Mouse (Mus musculus) kidney, postnatal 25 days (tissue): ENCODE data around the gene Olfr330.
A peak's percentile ranks its signal among the peaks of the same experiment; 100 is the strongest.
"Not testable (repeated sequence)": the region's sequence is repeated elsewhere in the genome, so short reads cannot be mapped to it uniquely, and the experiment has no call there.

Experiments used
- DNase-seq, 2 experiments: peaks; one replicate each; pipeline ENCODE4 v3.0.0; 2021; ENCODE audit warnings: mixed read lengths in 2 of 2

Gene Olfr330

DNA sequence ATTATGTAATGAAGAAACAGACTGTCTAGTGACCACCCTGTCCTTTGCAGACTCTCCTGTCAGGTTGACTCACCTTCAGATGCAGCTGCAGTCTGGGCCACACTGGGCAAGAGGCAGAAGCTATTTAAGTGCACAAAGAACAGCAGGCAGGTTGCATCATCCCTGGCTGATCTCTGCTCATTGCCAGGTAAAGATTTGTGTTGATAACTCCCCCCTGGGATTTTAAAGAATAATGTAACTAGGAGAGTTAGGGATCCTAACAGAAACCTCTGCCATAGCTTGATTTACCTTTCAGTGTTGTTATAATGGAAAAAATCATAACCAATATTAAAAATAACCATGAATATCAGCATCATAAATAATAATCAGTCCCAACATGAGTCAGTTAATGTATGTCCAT is at the start of gene Olfr330:
Gene Olfr330, minus strand, starts transcription at position 101 of the 400 bp plus-strand sequence.
- DNase-seq, result not testable (repeated sequence)

- no peak for DNase-seq
Observed at GRCm38 (mm10) chr11:58578636-58579035, 44.0 kb upstream of the Olfr330 start.

- DNase-seq, result no peak
Observed at GRCm38 (mm10) chr11:58577430-58577829, 42.8 kb upstream of the Olfr330 start, which contains the start of gene Olfr325. TSS of gene Olfr325 (plus strand) at chr11:58577730.

DNA sequence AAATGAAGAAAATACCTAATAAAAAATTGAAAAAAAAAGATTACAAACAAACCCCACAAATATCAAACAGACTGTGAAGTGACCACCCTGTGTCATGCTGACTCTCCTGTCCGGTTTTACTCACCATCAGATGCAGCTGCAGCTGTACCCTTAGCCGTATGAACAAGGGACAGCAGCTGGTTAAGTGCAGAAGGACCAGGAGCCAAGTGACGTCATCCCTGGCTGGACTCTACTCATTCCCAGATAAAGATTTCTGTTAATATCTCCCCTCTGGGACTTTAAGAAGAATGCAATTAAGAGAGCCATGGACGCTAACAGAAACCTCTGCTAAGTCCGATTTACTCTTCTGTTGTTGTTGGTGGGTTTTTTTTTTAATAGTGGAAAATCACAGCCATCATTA is 35.8 kb upstream of the Olfr330 start, which contains the start of gene Olfr224:
Gene Olfr224, minus strand, starts transcription at position 149 of the 400 bp plus-strand sequence.
- DNase-seq, result no peak

- DNase-seq, result no peak
Observed at GRCm38 (mm10) chr11:58555536-58555935, 20.9 kb upstream of the Olfr330 start, which contains the start of gene Olfr328. TSS of gene Olfr328 (minus strand) at chr11:58555636.

DNA sequence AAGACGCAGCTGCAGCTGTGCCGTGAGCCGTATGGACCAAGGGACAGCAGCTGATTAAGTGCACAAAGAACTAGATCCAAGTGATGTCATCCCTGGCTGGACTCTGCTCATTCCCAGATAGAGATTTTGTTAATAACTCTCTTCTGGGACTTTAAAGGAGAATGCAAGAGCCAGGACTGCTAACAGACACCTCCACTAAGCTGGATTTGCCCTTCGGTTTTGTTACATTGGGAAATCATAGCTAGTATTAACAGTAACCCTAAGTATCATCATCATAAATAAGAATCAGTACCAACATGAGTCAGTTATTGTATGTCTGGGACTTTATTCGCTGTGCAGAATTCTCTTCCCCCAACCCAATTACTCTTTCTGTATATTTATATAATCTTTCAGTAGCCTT is 11.7 kb upstream of the Olfr330 start, which contains the start of gene Olfr329-ps:
Gene Olfr329-ps, minus strand, starts transcription at position 101 of the 400 bp plus-strand sequence.
- DNase-seq, result no peak

DNA sequence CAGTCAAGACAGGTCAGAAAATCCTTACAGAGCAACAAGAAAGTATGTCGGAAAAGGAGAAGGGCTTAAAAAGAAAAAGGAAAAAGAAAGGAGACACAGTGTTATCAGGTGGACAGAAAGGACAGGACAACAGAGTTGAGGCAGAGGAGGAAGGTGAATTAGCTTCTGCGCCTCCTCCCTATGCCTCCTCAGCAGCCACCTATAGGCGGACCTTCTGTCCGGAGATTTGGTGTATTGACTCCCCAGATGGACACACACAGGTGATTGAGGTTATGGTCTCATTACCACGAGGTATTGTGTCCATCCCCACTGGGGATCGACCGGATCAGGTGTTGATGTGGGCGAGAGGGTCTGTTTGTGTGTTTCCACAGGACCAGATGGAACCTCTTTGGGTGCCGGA is 14.9 kb downstream of the Olfr330 start:
- peak; percentile 14 to 56 for DNase-seq

GRCm38 (mm10) chr11:58518916-58519315 is 15.7 kb downstream of the Olfr330 start:
- peak; percentile 60 to 89 for DNase-seq

DNA sequence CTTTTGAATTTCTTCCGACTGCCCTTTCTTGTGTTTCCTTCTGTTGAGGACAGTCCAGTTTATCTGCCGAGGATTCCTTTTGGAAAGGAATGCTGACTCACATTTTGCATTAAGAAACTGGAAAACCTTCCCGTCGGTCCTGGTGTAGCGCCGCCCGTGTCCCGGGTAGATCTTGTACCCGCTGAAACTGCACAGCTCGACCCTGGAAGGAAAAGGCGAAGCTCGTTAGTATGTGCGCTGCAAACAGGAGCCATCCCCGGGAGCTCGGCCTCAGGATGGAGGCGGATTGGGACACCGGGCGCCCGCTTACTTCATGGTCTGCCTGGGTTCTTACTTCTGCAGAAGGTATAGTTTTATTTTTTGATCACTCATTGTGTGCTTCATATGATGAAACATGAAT is 25.6 kb downstream of the Olfr330 start:
- DNase-seq, result not testable (repeated sequence)

DNA sequence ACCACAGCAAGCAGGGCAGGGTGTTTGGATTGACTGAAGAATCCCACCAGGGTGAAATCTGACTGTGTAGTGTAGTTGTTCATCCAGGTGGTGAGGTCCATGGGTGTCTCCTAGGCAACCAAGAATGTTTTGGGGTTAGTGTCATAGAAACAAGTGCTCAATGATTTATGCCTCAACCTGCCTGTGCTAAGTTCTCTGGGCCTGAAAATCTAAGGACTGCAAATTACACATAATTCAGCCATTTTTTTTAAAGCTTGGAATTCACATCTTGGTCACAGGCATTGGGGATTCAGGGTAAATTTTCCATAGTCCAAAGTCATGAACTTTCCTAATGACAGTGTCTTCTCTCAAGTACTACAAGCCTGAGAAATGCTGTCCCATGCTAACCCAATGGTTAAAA is 32.2 kb downstream of the Olfr330 start, which contains the start of gene Olfr331:
Gene Olfr331, minus strand, starts transcription at position 101 of the 400 bp plus-strand sequence.
- DNase-seq, result not testable (repeated sequence)

GRCm38 (mm10) chr11:58499290-58499689 is 35.3 kb downstream of the Olfr330 start:
- no peak for DNase-seq

- no peak for DNase-seq
Observed at GRCm38 (mm10) chr11:58498761-58499160, 35.9 kb downstream of the Olfr330 start.

- no peak for DNase-seq
Observed at GRCm38 (mm10) chr11:58492455-58492854, 42.2 kb downstream of the Olfr330 start, which contains the start of gene Olfr332. TSS of gene Olfr332 (minus strand) at chr11:58492555.
